Mouse (Mus musculus): ENCODE data around the gene Lct. TPM values are rescaled to one million over a fixed set of nuclear protein-coding genes. Genes with fewer than 3 reads are reported as not detected.
"Not testable (repeated sequence)": the region's sequence is repeated elsewhere in the genome, so short reads cannot be mapped to it uniquely, and the experiment has no call there.

Gene Lct
- polyA plus RNA-seq, 1 experiment from 2014 or later, result 0.13 TPM

- no peak for ATAC-seq (replicated peaks; ENCODE audit: low FRiP score, low read depth)
- WGBS, result 83% methylated on average over 1 of the region's 1 CpGs
Measured at GRCm38 (mm10) chr1:128330313-128330712, 2.2 kb upstream of the Lct start.

GRCm38 (mm10) chr1:128327165-128327564 is 953 bp downstream of the Lct start:
- H3K4me3 ChIP-seq (replicated peaks; ENCODE audit: low read depth, low read length), result no peak overlapping the region
- H3K9ac ChIP-seq (ENCODE audit: low read depth, low read length), result no peak overlapping the region
- H3K4me2 ChIP-seq (ENCODE audit: low read length), result no peak overlapping the region
- TF ChIP-seq CTCF (IDR thresholded peaks at IDR 0.05; ENCODE audit: low read depth), result no peak
- DNase-seq (ENCODE audit: low spot score) (no peak), ATAC-seq (replicated peaks; ENCODE audit: low FRiP score, low read depth) (no peak)
- H3K36me3 ChIP-seq (ENCODE audit: insufficient read depth, low read length), result peaks cover 12% of the 10 kb centered on the region
- no peaks in the 10 kb centered on the region for H3K27me3 ChIP-seq (ENCODE audit: insufficient read depth, low read length)
- 79% methylated on average over 1 of the region's 1 CpGs for WGBS
- no peak overlapping the region for H3K27ac ChIP-seq
- no peaks in the 10 kb centered on the region for H3K9me3 ChIP-seq (replicated peaks; ENCODE audit: low read length)
- no peaks in the 10 kb centered on the region for H3K4me1 ChIP-seq (replicated peaks; ENCODE audit: insufficient read depth, low read length)

More at GRCm38 (mm10) chr1:128330313-128330712, 2.2 kb upstream of the Lct start:
- Histone ChIP-seq H3K36me3 (ENCODE audit: insufficient read depth, low read length) (peaks cover 41% of the 10 kb centered on the region), H3K4me3 (replicated peaks; ENCODE audit: low read depth, low read length) (no peak overlapping the region), H3K9me3 (replicated peaks; ENCODE audit: low read length) (no peaks in the 10 kb centered on the region), H3K27me3 (ENCODE audit: insufficient read depth, low read length) (no peaks in the 10 kb centered on the region), H3K4me1 (replicated peaks; ENCODE audit: insufficient read depth, low read length) (no peaks in the 10 kb centered on the region), H3K27ac (no peak overlapping the region), H3K9ac (ENCODE audit: low read depth, low read length) (no peak overlapping the region), H3K4me2 (ENCODE audit: low read length) (no peak overlapping the region)
- no peak for DNase-seq (ENCODE audit: low spot score)
- TF ChIP-seq CTCF (IDR thresholded peaks at IDR 0.05; ENCODE audit: low read depth), result no peak

GRCm38 (mm10) chr1:128324776-128325175 is 3.3 kb downstream of the Lct start:
- 75% methylated on average over 2 of the region's 2 CpGs for WGBS
- no peaks in the 10 kb centered on the region for H3K27me3 ChIP-seq (ENCODE audit: insufficient read depth, low read length)
- ATAC-seq (replicated peaks; ENCODE audit: low FRiP score, low read depth), result no peak

GRCm38 (mm10) chr1:128323026-128323643 is 5.0 kb downstream of the Lct start:
- Histone ChIP-seq H3K27me3 (ENCODE audit: insufficient read depth, low read length) (no peaks in the 10 kb centered on the region), H3K36me3 (ENCODE audit: insufficient read depth, low read length) (no peaks in the 10 kb centered on the region; the same call in 1 of the 2 replicates), H3K9ac (ENCODE audit: low read depth, low read length) (no peak overlapping the region), H3K4me2 (ENCODE audit: low read length) (no peak overlapping the region), H3K4me3 (replicated peaks; ENCODE audit: low read depth, low read length) (no peak overlapping the region), H3K4me1 (replicated peaks; ENCODE audit: insufficient read depth, low read length) (no peaks in the 10 kb centered on the region), H3K27ac (no peak overlapping the region), H3K9me3 (replicated peaks; ENCODE audit: low read length) (no peaks in the 10 kb centered on the region)
- 82% methylated on average over 8 of the region's 8 CpGs for WGBS
- DNase-seq (ENCODE audit: low spot score) (peak; percentile 10), ATAC-seq (replicated peaks; ENCODE audit: low FRiP score, low read depth) (no peak)
- no peak for TF ChIP-seq CTCF (IDR thresholded peaks at IDR 0.05; ENCODE audit: low read depth)

More at GRCm38 (mm10) chr1:128324776-128325175, 3.3 kb downstream of the Lct start:
- no peaks in the 10 kb centered on the region for H3K9me3 ChIP-seq (replicated peaks; ENCODE audit: low read length)
- no peak overlapping the region for H3K4me3 ChIP-seq (replicated peaks; ENCODE audit: low read depth, low read length)
- H3K4me2 ChIP-seq (ENCODE audit: low read length), result no peak overlapping the region
- peaks cover 4% of the 10 kb centered on the region; the same call in 1 of the 2 replicates for H3K36me3 ChIP-seq (ENCODE audit: insufficient read depth, low read length)
- no peak for DNase-seq (ENCODE audit: low spot score)
- no peaks in the 10 kb centered on the region for H3K4me1 ChIP-seq (replicated peaks; ENCODE audit: insufficient read depth, low read length)
- no peak overlapping the region for H3K27ac ChIP-seq
- TF ChIP-seq CTCF (IDR thresholded peaks at IDR 0.05; ENCODE audit: low read depth), result no peak
- H3K9ac ChIP-seq (ENCODE audit: low read depth, low read length), result no peak overlapping the region

- 60% methylated on average over 6 of the region's 6 CpGs for WGBS
- ATAC-seq (replicated peaks; ENCODE audit: low FRiP score, low read depth); H3K9me3 ChIP-seq (replicated peaks; ENCODE audit: low read length); H3K27me3 ChIP-seq (ENCODE audit: insufficient read depth, low read length); H3K4me3 ChIP-seq (replicated peaks; ENCODE audit: low read depth, low read length); H3K9ac ChIP-seq (ENCODE audit: low read depth, low read length); DNase-seq (ENCODE audit: low spot score); H3K4me1 ChIP-seq (replicated peaks; ENCODE audit: insufficient read depth, low read length); H3K36me3 ChIP-seq (ENCODE audit: insufficient read depth, low read length); H3K27ac ChIP-seq; H3K4me2 ChIP-seq (ENCODE audit: low read length): not testable (repeated sequence)
Measured at GRCm38 (mm10) chr1:128319266-128319665, 8.9 kb downstream of the Lct start.

- DNase-seq (ENCODE audit: low spot score), result no peak
Measured at GRCm38 (mm10) chr1:128314665-128315064, 13.5 kb downstream of the Lct start.

GRCm38 (mm10) chr1:128309043-128309442 is 19.1 kb downstream of the Lct start:
- TF ChIP-seq CTCF (IDR thresholded peaks at IDR 0.05; ENCODE audit: low read depth), result peak; percentile 22; the same call in 1 of the 2 replicates
- Histone ChIP-seq H3K4me2 (ENCODE audit: low read length) (no peak overlapping the region), H3K27me3 (ENCODE audit: insufficient read depth, low read length) (no peaks in the 10 kb centered on the region), H3K9ac (ENCODE audit: low read depth, low read length) (no peak overlapping the region), H3K4me1 (replicated peaks; ENCODE audit: insufficient read depth, low read length) (no peaks in the 10 kb centered on the region), H3K36me3 (ENCODE audit: insufficient read depth, low read length) (no peaks in the 10 kb centered on the region), H3K4me3 (replicated peaks; ENCODE audit: low read depth, low read length) (no peak overlapping the region), H3K27ac (no peak overlapping the region), H3K9me3 (replicated peaks; ENCODE audit: low read length) (no peaks in the 10 kb centered on the region)
- no peak for DNase-seq (ENCODE audit: low spot score)
- WGBS, result 83% methylated on average over 3 of the region's 3 CpGs
- no peak for ATAC-seq (replicated peaks; ENCODE audit: low FRiP score, low read depth)

More at GRCm38 (mm10) chr1:128314665-128315064, 13.5 kb downstream of the Lct start:
- WGBS, result 59% methylated on average over 4 of the region's 4 CpGs
- no peak for TF ChIP-seq CTCF (IDR thresholded peaks at IDR 0.05; ENCODE audit: low read depth)
- H3K9ac ChIP-seq (ENCODE audit: low read depth, low read length), result no peak overlapping the region
- no peaks in the 10 kb centered on the region for H3K4me1 ChIP-seq (replicated peaks; ENCODE audit: insufficient read depth, low read length)
- ATAC-seq (replicated peaks; ENCODE audit: low FRiP score, low read depth), result no peak
- H3K27me3 ChIP-seq (ENCODE audit: insufficient read depth, low read length), result no peaks in the 10 kb centered on the region
- H3K9me3 ChIP-seq (replicated peaks; ENCODE audit: low read length), result no peaks in the 10 kb centered on the region
- no peaks in the 10 kb centered on the region for H3K36me3 ChIP-seq (ENCODE audit: insufficient read depth, low read length)
- H3K4me3 ChIP-seq (replicated peaks; ENCODE audit: low read depth, low read length), result no peak overlapping the region
- no peak overlapping the region for H3K4me2 ChIP-seq (ENCODE audit: low read length)
- no peak overlapping the region for H3K27ac ChIP-seq
